Comparison of ENCODE assay signal across 27 mouse cellular contexts in genomic region chr3:102964033-102964432, GRCm38 (mm10). TPM values are rescaled to one million over a fixed set of nuclear protein-coding genes. Genes with fewer than 3 reads are reported as not detected.
"Had no signal": no experiment of that assay in that cellular context is flagged by ENCODE, and none has a peak within 500 bp of the region (broad histone marks: within the 10 kb centered on the region; RNA-seq: fewer than 3 reads in every experiment).

Nr1h5 (minus strand) TSS chr3:102964133.

- H3K4me3 ChIP-seq: liver, embryonic 15.5 days; midbrain, embryonic 10.5 days; midbrain, embryonic 12.5 days; myocyte; neural tube, embryonic 13.5 days; neural tube, embryonic 15.5 days; stomach, embryonic 15.5 days had no signal

- H3K9ac ChIP-seq: liver, embryonic 15.5 days; lung, embryonic 14.5 days; midbrain, embryonic 12.5 days; neural tube, embryonic 13.5 days; neural tube, embryonic 15.5 days; stomach, embryonic 15.5 days had no signal

- ATAC-seq: midbrain, embryonic 16.5 days had no signal

- H3K9me3 ChIP-seq: liver, embryonic 15.5 days; midbrain, embryonic 10.5 days; midbrain, embryonic 12.5 days; neural tube, embryonic 13.5 days; neural tube, embryonic 15.5 days; stomach, embryonic 15.5 days had no signal

- H3K36me3 ChIP-seq: liver, embryonic 15.5 days; midbrain, embryonic 10.5 days; midbrain, embryonic 12.5 days; neural tube, embryonic 13.5 days; neural tube, embryonic 15.5 days; stomach, embryonic 15.5 days had no signal

- H3K27ac ChIP-seq: liver, embryonic 15.5 days; midbrain, embryonic 10.5 days; midbrain, embryonic 12.5 days; neural tube, embryonic 13.5 days; neural tube, embryonic 15.5 days; stomach, embryonic 15.5 days; stomach, postnatal 0 days had no signal

- DNase-seq: lung, adult 18-20 months; lung, embryonic 14.5 days; lung, postnatal 10 days; lung, postnatal 4 days; midbrain, embryonic 14.5 days; retina, postnatal 1 day; right cerebral cortex, adult 18-20 months; right cerebral cortex, postnatal 25 days; right cerebral cortex, postnatal 4 days; spleen, adult 18-20 months; thymus, adult 18-20 months; thymus, postnatal 14 days; thymus, postnatal 36 days had no signal

- H3K4me2 ChIP-seq: liver, embryonic 15.5 days; lung, embryonic 14.5 days; midbrain, embryonic 12.5 days; neural tube, embryonic 13.5 days; neural tube, embryonic 15.5 days; stomach, embryonic 15.5 days had no signal

- H3K27me3 ChIP-seq: liver, embryonic 15.5 days; midbrain, embryonic 12.5 days; neural tube, embryonic 13.5 days; neural tube, embryonic 15.5 days; stomach, embryonic 15.5 days had no signal

- H3K4me1 ChIP-seq: liver, embryonic 15.5 days; midbrain, embryonic 10.5 days; midbrain, embryonic 12.5 days; neural tube, embryonic 13.5 days; neural tube, embryonic 15.5 days; stomach, embryonic 15.5 days had no signal

RNA-seq across cellular contexts. Expression of gene Nr1h5, which starts in this region (rescaled TPM):
- total RNA-seq: megakaryocyte, adult 5-6 weeks; megakaryocyte-erythroid progenitor cell, adult 5-6 weeks had no signal
- polyA plus RNA-seq: lung, embryonic 14.5 days; lung, embryonic 16.5 days; small intestine, adult 2 months; stomach, postnatal 0 days; thymus, postnatal 0 days had no signal
